Mouse (Mus musculus): ENCODE data around the gene Bank1.

- no peak for TF ChIP-seq EP300 (IDR thresholded peaks at IDR 0.05)
- no peak for TF ChIP-seq CTCF (IDR thresholded peaks at IDR 0.05)
Measured at GRCm38 (mm10) chr3:136050215-136050614, 275.7 kb downstream of the Bank1 start.

All from lung, postnatal 0 days (tissue).